Mouse (Mus musculus): ENCODE measurements at regions not wholly inside any gene's neighbourhood (a gene's known extent, or its start where the extent isn't known, plus 50 kb on each side); places are given as distances from the start of the nearest gene placed in this dataset.

DNA sequence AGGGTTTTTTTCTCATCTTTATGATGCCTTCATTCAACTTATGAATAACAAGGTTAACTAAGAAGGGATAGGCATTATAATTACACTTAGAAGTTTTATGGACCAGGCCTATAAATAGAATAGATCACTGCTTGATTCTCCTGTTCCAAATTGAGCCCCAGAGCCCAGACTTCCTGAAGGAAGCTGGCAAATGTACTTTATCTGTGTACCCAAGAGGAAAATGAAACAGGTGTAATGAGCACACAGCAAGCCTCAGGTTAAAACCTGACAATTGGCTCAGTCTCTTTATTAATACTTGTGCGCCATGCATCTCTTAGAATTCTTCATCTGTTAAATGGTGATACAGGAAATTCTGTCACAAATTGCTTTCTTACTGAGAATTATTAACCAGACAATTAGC lies 95.4 kb upstream of the Kcnip4 start:
- ATAC-seq = no peak
- Histone ChIP-seq H3K4me3 (ENCODE audit: low read length) (no peak overlapping the region), H3K27ac (ENCODE audit: low read depth, low read length) (no peak overlapping the region), H3K4me2 (ENCODE audit: low read length) (no peak overlapping the region), H3K4me1 (ENCODE audit: control insufficient read depth, insufficient read depth, low read depth, low read length) (no peaks in the 10 kb centered on the region), H3K27me3 (replicated peaks; ENCODE audit: control insufficient read depth, insufficient read depth, low read length) (no peaks in the 10 kb centered on the region), H3K9ac (ENCODE audit: low read depth, low read length) (no peak overlapping the region), H3K36me3 (ENCODE audit: control insufficient read depth, insufficient read depth, low read length) (no peaks in the 10 kb centered on the region), H3K9me3 (ENCODE audit: control insufficient read depth, low read length) (no peaks in the 10 kb centered on the region)
- 76% methylated on average over 1 of the region's 1 CpGs for WGBS

DNA sequence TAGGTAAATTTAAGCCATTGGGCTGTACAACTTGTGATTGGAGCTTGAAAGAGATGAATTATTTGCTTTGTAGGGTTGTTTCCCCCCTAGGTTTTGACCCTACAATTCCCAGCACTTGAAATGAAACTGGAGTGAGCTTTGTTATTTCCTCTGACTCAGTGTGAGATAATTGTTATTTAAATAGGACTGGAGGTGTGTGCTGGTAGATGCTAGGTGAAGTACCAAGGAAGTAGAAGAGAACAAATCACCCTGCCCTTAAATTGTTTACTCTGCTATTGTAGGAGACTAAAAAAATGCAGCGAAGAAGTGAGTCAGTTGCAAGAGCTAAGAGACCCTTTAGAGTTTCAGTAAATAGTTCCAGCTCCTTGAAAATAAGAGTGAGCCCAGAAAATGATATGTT lies 82.1 kb upstream of the Kcnip4 start:
- H3K27ac ChIP-seq (ENCODE audit: low read depth, low read length) = no peak overlapping the region
- no peak overlapping the region for H3K9ac ChIP-seq (ENCODE audit: low read depth, low read length)
- H3K4me2 ChIP-seq (ENCODE audit: low read length) = no peak overlapping the region
- 31% methylated on average over 1 of the region's 1 CpGs for WGBS
- no peak overlapping the region for H3K4me3 ChIP-seq (ENCODE audit: low read length)
- H3K9me3 ChIP-seq (ENCODE audit: control insufficient read depth, low read length) = no peaks in the 10 kb centered on the region
- H3K4me1 ChIP-seq (ENCODE audit: control insufficient read depth, insufficient read depth, low read depth, low read length) = no peaks in the 10 kb centered on the region
- no peak for ATAC-seq
- H3K36me3 ChIP-seq (ENCODE audit: control insufficient read depth, insufficient read depth, low read length) = no peaks in the 10 kb centered on the region
- H3K27me3 ChIP-seq (replicated peaks; ENCODE audit: control insufficient read depth, insufficient read depth, low read length) = no peaks in the 10 kb centered on the region

GRCm38 (mm10) chr5:49580777-49581176 lies 56.1 kb upstream of the Kcnip4 start:
- Histone ChIP-seq H3K4me1 (ENCODE audit: control insufficient read depth, insufficient read depth, low read depth, low read length) (no peaks in the 10 kb centered on the region), H3K27me3 (replicated peaks; ENCODE audit: control insufficient read depth, insufficient read depth, low read length) (no peaks in the 10 kb centered on the region), H3K4me2 (ENCODE audit: low read length) (no peak overlapping the region), H3K9me3 (ENCODE audit: control insufficient read depth, low read length) (no peaks in the 10 kb centered on the region), H3K9ac (ENCODE audit: low read depth, low read length) (no peak overlapping the region), H3K4me3 (ENCODE audit: low read length) (no peak overlapping the region), H3K27ac (ENCODE audit: low read depth, low read length) (no peak overlapping the region), H3K36me3 (ENCODE audit: control insufficient read depth, insufficient read depth, low read length) (no peaks in the 10 kb centered on the region)
- no peak for ATAC-seq
- WGBS = 90% methylated on average over 3 of the region's 3 CpGs

DNA sequence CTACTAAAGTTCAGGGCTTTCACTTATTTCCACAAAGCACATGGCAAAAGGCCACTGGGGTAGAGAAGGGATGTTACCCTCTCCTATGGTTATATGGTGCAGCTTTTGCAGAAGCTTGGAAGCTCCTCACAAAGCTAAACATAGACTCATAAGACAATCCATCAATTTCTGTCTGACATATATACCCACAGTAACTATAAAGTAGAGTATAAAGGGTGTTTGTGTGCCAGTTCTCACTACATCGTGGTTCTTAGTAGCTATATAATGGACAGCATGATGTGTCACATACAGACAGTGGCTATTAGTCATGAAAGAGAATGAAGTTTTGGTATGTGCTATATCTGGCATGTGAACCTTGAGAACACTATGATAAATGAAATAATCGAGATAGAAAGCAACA lies 51.2 kb upstream of the Kcnip4 start:
- Histone ChIP-seq H3K27me3 (replicated peaks; ENCODE audit: control insufficient read depth, insufficient read depth, low read length) (no peaks in the 10 kb centered on the region), H3K27ac (ENCODE audit: low read depth, low read length) (no peak overlapping the region), H3K4me1 (ENCODE audit: control insufficient read depth, insufficient read depth, low read depth, low read length) (no peaks in the 10 kb centered on the region), H3K9ac (ENCODE audit: low read depth, low read length) (no peak overlapping the region), H3K4me2 (ENCODE audit: low read length) (no peak overlapping the region), H3K9me3 (ENCODE audit: control insufficient read depth, low read length) (no peaks in the 10 kb centered on the region), H3K36me3 (ENCODE audit: control insufficient read depth, insufficient read depth, low read length) (no peaks in the 10 kb centered on the region), H3K4me3 (ENCODE audit: low read length) (no peak overlapping the region)
- ATAC-seq = no peak
- WGBS = 59% methylated on average over 2 of the region's 2 CpGs
